Mouse (Mus musculus): ENCODE measurements around the gene Cdk5rap2. TPM values are rescaled to one million over a fixed set of nuclear protein-coding genes. Genes with fewer than 3 reads are reported as not detected.

Cdk5rap2 gene
- total and polyA plus RNA-seq, 2 experiments = 3.0 to 3.6 TPM

GRCm38 (mm10) chr4:70398088-70398487, 12.2 kb downstream of the Cdk5rap2 start:
- Histone ChIP-seq H3K79me2 (ENCODE audit: control insufficient read depth, insufficient read depth, low read length) (no peaks in the 10 kb centered on the region), H3K9ac (ENCODE audit: low read depth, low read length) (no peak overlapping the region), H3K27ac (replicated peaks; ENCODE audit: insufficient read depth, low read depth, low read length) (no peak overlapping the region), H3K4me3 (ENCODE audit: insufficient read depth, low read depth, low read length) (no peak overlapping the region), H3K27me3 (ENCODE audit: control insufficient read depth, insufficient read depth, low read length) (no peaks in the 10 kb centered on the region), H3K4me1 (ENCODE audit: control insufficient read depth, insufficient read depth, low read length) (no peaks in the 10 kb centered on the region), H3K36me3 (ENCODE audit: control insufficient read depth, insufficient read depth, low read length) (no peaks in the 10 kb centered on the region)
- TF ChIP-seq CTCF (IDR thresholded peaks at IDR 0.05; ENCODE audit: low read depth, low read length) = no peak
- TF ChIP-seq POLR2A (IDR thresholded peaks at IDR 0.05; ENCODE audit: extremely low read depth, insufficient read depth, low read length) = no peak
- no peak for DNase-seq (ENCODE audit: extremely low read depth, low read depth, low spot score)
- 90% methylated on average over 4 of the region's 4 CpGs for WGBS

DNA sequence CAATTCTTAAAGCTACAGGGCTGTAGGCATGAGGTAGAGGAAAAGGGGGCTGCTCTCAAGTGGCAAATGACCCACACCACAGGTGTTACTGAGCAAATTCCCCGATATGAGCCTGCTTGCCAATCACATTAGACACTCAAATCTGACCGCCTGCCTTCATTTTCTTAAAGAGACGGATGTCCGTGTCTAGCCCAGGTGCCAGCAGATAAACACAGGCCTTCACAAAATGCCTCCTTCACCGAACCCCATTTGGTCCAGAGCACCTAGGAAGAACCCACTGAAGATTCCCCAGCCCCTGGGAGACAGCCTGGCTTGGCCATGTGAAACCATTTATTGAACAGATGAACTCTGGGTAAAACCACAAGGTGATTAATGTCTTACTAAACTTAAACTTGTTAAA, 13.5 kb downstream of the Cdk5rap2 start:
- H3K4me1 ChIP-seq (ENCODE audit: control insufficient read depth, insufficient read depth, low read length) = no peaks in the 10 kb centered on the region
- no peaks in the 10 kb centered on the region for H3K79me2 ChIP-seq (ENCODE audit: control insufficient read depth, insufficient read depth, low read length)
- no peak overlapping the region for H3K4me3 ChIP-seq (ENCODE audit: insufficient read depth, low read depth, low read length)
- no peak overlapping the region for H3K27ac ChIP-seq (replicated peaks; ENCODE audit: insufficient read depth, low read depth, low read length)
- no peak overlapping the region for H3K9ac ChIP-seq (ENCODE audit: low read depth, low read length)
- no peaks in the 10 kb centered on the region for H3K27me3 ChIP-seq (ENCODE audit: control insufficient read depth, insufficient read depth, low read length)
- H3K36me3 ChIP-seq (ENCODE audit: control insufficient read depth, insufficient read depth, low read length) = no peaks in the 10 kb centered on the region
- WGBS = 95% methylated on average over 5 of the region's 5 CpGs
- TF ChIP-seq CTCF (IDR thresholded peaks at IDR 0.05; ENCODE audit: low read depth, low read length) (no peak), POLR2A (IDR thresholded peaks at IDR 0.05; ENCODE audit: extremely low read depth, insufficient read depth, low read length) (no peak)
- DNase-seq (ENCODE audit: extremely low read depth, low read depth, low spot score) = no peak

DNA sequence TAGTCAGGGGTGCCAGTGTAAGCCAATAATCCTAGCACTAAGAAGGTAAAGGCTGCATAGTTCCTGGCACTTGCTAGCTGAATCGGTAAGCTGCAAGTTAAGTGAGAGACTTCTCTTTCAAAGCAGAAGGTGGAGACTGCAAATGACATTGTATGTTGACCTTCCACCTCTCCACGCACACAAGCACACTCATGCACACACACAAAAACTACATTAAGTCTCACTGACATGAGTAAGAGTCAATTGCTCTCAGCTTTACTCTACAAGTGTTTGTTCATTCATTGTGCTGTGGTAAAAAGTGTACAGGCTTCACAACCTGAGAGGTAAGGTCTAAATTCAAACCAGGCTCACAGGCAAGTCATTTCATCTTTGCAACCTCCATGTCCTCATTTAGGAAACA, 15.5 kb downstream of the Cdk5rap2 start:
- no peaks in the 10 kb centered on the region for H3K4me1 ChIP-seq (ENCODE audit: control insufficient read depth, insufficient read depth, low read length)
- no peaks in the 10 kb centered on the region for H3K27me3 ChIP-seq (ENCODE audit: control insufficient read depth, insufficient read depth, low read length)
- no peak overlapping the region for H3K9ac ChIP-seq (ENCODE audit: low read depth, low read length)
- H3K79me2 ChIP-seq (ENCODE audit: control insufficient read depth, insufficient read depth, low read length) = no peaks in the 10 kb centered on the region
- TF ChIP-seq POLR2A (IDR thresholded peaks at IDR 0.05; ENCODE audit: extremely low read depth, insufficient read depth, low read length) (no peak), CTCF (IDR thresholded peaks at IDR 0.05; ENCODE audit: low read depth, low read length) (no peak)
- H3K36me3 ChIP-seq (ENCODE audit: control insufficient read depth, insufficient read depth, low read length) = no peaks in the 10 kb centered on the region
- no peak overlapping the region for H3K4me3 ChIP-seq (ENCODE audit: insufficient read depth, low read depth, low read length)
- H3K27ac ChIP-seq (replicated peaks; ENCODE audit: insufficient read depth, low read depth, low read length) = no peak overlapping the region
- WGBS = 94% methylated on average over 2 of the region's 2 CpGs
- DNase-seq (ENCODE audit: extremely low read depth, low read depth, low spot score) = no peak

DNA sequence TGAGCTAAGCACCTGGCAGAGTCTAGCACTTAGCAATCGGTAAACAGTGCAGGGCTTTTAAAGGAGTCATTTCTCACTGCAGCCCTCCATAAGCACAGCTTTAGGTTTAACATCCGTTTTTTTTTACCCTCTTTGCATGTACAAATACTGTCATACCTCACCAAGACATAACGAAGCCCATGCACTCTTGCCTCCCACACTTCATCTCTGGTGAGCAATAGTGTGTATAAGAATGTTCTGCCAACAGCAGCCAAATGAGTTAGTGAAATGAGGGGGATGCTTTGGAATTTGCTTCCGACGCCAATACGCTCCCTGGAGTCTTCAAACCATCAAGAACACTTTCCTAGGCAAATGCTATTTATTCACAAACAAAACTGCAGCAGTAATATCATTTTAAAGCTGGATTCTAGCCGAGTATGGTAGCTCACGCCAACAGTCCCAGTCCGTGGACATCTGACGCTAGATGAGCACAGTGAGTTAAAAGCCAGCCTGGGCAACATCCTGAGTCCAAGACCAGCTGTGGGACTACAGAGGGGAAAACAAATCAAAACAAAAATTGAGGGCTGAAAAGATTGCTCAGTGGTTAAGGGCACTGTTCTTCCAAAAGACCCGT, 18.4 kb downstream of the Cdk5rap2 start:
- Histone ChIP-seq H3K79me2 (ENCODE audit: control insufficient read depth, insufficient read depth, low read length) (no peaks in the 10 kb centered on the region), H3K27ac (replicated peaks; ENCODE audit: insufficient read depth, low read depth, low read length) (no peak overlapping the region)
- WGBS = 88% methylated on average over 11 of the region's 11 CpGs

DNA sequence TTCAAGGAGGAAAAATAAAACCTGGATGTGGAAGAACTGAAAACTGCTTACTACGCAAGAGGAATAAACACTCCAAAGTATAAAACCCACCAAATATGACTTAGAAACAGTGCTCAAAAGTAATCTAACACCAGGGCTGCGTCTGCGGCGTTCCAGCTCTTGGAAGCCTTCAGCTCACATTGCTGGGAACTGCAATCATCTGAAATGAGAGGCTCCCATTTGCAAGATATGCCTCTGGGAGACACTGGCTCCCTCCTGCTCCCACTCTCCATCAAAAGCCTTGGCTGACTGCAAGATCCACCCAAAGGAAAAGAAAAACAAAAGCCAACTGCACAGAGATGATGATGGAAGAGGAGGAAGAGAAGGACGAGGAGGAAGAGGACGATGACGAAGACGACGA, 19.2 kb downstream of the Cdk5rap2 start:
- H3K27ac ChIP-seq (replicated peaks; ENCODE audit: insufficient read depth, low read depth, low read length) = no peak overlapping the region
- no peak overlapping the region for H3K9ac ChIP-seq (ENCODE audit: low read depth, low read length)
- no peak overlapping the region for H3K4me3 ChIP-seq (ENCODE audit: insufficient read depth, low read depth, low read length)
- no peak for DNase-seq (ENCODE audit: extremely low read depth, low read depth, low spot score)
- no peaks in the 10 kb centered on the region for H3K79me2 ChIP-seq (ENCODE audit: control insufficient read depth, insufficient read depth, low read length)
- 96% methylated on average over 9 of the region's 9 CpGs for WGBS
- H3K27me3 ChIP-seq (ENCODE audit: control insufficient read depth, insufficient read depth, low read length) = no peaks in the 10 kb centered on the region
- H3K36me3 ChIP-seq (ENCODE audit: control insufficient read depth, insufficient read depth, low read length) = no peaks in the 10 kb centered on the region
- H3K4me1 ChIP-seq (ENCODE audit: control insufficient read depth, insufficient read depth, low read length) = no peaks in the 10 kb centered on the region
- no peak for TF ChIP-seq POLR2A (IDR thresholded peaks at IDR 0.05; ENCODE audit: extremely low read depth, insufficient read depth, low read length)
- no peak for TF ChIP-seq CTCF (IDR thresholded peaks at IDR 0.05; ENCODE audit: low read depth, low read length)

More for the DNA sequence above, 18.4 kb downstream of the Cdk5rap2 start:
- H3K9ac ChIP-seq (ENCODE audit: low read depth, low read length) = no peak overlapping the region
- H3K4me3 ChIP-seq (ENCODE audit: insufficient read depth, low read depth, low read length) = no peak overlapping the region
- H3K27me3 ChIP-seq (ENCODE audit: control insufficient read depth, insufficient read depth, low read length) = no peaks in the 10 kb centered on the region
- no peaks in the 10 kb centered on the region for H3K4me1 ChIP-seq (ENCODE audit: control insufficient read depth, insufficient read depth, low read length)
- no peak for DNase-seq (ENCODE audit: extremely low read depth, low read depth, low spot score)
- TF ChIP-seq CTCF (IDR thresholded peaks at IDR 0.05; ENCODE audit: low read depth, low read length) (no peak), POLR2A (IDR thresholded peaks at IDR 0.05; ENCODE audit: extremely low read depth, insufficient read depth, low read length) (no peak)
- H3K36me3 ChIP-seq (ENCODE audit: control insufficient read depth, insufficient read depth, low read length) = no peaks in the 10 kb centered on the region

GRCm38 (mm10) chr4:70386206-70386605, 24.0 kb downstream of the Cdk5rap2 start:
- H3K4me1 ChIP-seq (ENCODE audit: control insufficient read depth, insufficient read depth, low read length) = no peaks in the 10 kb centered on the region
- no peak overlapping the region for H3K4me3 ChIP-seq (ENCODE audit: insufficient read depth, low read depth, low read length)
- H3K27ac ChIP-seq (replicated peaks; ENCODE audit: insufficient read depth, low read depth, low read length) = no peak overlapping the region
- H3K36me3 ChIP-seq (ENCODE audit: control insufficient read depth, insufficient read depth, low read length) = no peaks in the 10 kb centered on the region
- DNase-seq (ENCODE audit: extremely low read depth, low read depth, low spot score) = no peak
- no peaks in the 10 kb centered on the region for H3K27me3 ChIP-seq (ENCODE audit: control insufficient read depth, insufficient read depth, low read length)
- H3K9ac ChIP-seq (ENCODE audit: low read depth, low read length) = no peak overlapping the region
- WGBS = 94% methylated on average over 5 of the region's 5 CpGs
- TF ChIP-seq POLR2A (IDR thresholded peaks at IDR 0.05; ENCODE audit: extremely low read depth, insufficient read depth, low read length) = no peak
- TF ChIP-seq CTCF (IDR thresholded peaks at IDR 0.05; ENCODE audit: low read depth, low read length) = no peak
- H3K79me2 ChIP-seq (ENCODE audit: control insufficient read depth, insufficient read depth, low read length) = no peaks in the 10 kb centered on the region

Data from liver, adult 2 months (tissue).